Mouse (Mus musculus): ENCODE results near the gene Skor1.
A peak's percentile ranks its signal among the peaks of the same experiment; 100 is the strongest.

Gene Skor1

DNA sequence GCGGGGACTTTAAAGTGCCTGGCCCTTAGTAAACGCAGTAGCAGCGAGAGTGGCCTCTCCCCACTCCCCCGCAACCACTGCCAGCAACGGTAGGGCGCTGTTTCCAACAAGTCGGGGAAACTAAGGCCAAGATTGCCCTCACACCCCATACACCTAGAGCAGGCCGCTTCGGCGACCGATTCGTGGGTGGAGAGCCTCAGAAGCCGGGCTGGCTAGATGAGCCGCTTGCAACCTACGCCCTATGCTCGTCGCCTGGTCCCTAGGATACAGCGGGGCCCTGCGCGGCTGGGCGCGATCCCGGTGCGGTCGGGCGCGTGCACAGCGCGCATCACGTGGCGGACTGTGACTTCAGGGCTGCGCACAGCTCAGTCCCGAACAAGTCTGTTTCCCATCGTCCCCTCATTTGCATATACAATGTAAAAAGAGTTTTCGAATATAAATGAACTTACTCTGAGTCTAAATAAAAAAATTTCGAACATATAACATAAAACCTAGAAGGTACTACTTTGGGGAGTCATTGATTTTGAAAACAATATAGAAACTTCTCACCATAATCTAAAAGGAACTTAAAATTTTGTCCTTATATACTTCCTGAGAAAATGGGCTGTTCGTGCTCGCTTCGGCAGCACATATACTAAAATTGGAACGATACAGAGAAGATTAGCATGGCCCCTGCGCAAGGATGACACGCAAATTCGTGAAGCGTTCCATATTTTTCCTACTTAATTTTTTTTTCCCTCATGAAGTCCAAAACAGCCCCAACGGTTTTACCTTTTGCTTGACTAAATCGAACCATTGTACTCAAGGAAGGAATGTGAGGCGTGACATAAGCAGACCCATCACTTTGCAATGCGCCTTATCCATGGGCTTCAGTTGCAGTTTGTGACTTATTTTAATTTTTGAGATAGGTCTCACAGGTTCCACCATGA is 15.8 kb downstream of the Skor1 start:
- peak; percentile 90 for DNase-seq

DNA sequence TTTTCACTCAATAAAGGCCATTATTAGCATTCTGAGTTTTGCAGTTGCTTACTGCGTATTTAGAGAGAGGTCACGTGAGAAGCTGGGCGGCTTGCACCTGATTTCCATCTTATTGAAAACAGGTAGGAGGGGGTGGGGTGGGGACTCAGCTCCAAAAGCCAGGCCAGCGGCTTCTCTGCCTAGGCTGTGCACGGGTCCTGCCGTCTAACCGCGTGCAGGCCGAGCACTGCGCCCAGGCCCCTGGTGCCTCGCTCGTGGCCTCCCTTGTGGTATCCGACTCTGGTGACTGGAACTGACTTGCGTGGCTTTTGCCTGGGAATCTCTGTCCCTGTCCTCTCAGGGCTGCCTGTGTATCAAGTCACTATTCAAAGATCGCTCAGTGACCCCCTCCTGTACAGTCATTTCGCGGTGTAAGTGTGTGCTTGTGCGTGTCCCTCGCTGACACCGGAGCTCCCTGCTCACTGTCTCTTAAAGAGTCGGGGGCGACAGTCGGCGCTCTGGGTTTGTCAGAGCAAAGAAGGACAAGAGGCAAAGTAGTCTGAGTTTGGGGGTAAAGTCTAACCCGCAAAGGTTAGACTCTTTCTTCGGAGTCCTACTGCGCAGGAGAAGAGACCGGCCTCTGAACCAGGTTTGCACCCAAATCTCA is 16.7 kb downstream of the Skor1 start:
- no peak for DNase-seq

DNA sequence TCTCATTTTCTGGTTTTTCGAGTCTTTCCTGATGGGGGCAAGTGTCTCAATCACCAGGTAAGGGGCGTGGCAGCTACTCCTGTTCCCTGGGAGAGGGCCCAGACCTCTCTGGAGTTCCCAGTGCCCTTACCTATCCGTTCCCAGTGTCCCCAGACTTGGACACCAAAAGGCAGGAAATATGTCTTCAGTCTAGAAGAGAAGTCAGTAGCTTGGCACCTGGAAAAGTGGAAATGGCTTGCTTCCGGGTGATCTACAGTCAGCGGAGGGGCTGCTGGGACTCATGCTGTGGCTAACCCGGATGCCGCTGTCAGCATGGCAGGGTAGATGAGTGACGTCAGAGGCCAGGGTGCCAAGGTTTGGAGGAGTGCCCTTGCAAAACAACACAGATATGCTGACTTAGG is 19.1 kb downstream of the Skor1 start:
- DNase-seq = no peak

DNA sequence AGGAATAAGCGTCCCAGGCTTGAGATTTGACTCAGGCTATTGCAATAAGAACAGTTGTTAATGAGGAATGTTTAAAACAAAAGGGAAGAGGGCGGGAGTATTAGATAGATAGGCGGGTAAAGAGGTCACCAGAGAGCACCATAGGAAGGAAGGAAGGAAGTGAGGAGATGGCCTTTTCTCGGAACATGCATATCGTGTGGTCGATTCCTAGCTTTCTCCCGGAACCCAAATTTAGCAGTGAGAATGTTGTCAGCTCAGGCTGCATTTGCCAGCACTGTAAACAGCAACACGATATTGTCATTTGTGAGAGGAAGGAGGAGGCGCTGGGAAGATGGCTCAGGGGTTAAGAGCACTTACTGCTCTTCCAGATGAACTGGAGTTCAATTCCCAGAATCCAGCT is 24.2 kb downstream of the Skor1 start:
- no peak for DNase-seq

DNA sequence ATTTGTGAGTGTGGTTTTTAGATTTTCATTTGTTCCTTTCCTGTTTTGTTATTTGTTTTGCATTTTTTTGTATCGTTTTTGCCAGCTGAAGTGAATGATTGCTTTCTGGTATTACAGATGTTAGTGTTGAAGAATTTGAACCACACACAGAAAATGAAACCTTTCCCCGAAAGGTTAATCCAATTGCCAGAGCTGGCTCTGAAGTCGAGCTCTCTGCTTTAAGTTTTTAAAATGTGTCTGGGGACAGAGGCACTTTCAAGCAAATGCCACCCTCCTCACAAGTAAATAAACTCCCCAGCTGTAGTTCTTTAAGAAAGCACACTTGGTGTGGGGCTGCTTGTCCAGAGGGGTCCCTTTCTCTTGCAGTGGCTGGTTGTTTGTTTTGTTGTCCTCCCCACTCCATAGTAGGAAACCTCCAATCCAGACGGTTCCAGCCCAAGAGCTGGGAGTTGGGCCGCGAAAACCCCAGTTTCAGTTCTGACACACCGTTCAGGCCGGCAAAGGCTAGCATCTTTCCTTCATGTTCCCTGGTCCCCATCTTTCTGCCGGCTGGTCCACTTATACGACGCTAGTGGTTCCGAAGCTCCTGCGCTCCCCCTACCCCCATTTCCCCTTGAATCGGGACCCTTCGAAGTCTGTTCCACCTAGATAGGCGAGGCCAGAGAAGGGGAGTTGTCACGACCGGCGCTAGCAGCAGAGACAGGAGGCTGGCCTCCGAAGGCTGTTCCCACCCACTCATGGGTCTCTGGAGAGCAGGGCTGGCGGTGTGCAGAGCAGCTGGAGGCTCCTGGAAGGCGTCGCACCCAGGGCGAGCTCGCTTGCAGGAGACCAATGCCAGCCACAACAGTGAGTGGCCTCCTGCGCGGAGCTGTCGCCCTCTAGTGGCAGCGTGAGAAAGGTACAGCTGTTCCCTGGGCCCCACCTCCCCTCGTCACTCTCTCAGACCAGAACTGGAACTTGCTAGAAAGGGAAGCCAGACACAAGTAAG is 25.0 kb downstream of the Skor1 start:
- peak; percentile 89 for DNase-seq

DNA sequence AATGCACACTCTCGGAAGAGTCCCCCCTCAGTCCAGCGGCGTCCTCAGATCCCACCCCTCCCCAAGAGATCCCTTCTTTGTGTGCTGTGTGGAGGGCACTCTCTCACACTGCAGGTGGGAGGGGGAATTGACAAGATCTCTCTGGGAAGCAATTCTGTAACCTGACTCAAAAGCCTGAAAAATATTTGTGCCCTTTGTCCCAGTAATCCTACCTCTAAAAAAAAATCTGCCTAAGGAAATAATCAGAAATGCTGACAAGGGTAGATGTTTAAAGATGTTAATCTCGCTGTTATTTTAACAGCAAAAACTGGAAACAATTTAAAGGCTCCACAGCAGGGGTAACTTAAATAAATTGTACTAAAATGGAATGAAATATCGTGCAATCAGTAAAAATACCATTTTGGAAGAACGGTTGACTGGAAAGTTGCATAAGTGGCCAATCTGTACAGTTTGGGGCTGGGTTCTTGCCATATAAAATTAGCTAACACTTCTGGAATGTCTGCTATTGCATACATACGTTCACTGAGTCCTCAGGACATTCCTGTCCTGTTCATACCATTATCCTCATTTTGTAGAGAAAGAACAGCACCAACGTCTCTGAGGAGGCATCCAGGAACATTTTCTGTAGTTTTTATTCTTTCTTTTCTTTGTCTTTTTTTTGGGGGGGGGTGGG is 26.5 kb downstream of the Skor1 start:
- no peak for DNase-seq

DNA sequence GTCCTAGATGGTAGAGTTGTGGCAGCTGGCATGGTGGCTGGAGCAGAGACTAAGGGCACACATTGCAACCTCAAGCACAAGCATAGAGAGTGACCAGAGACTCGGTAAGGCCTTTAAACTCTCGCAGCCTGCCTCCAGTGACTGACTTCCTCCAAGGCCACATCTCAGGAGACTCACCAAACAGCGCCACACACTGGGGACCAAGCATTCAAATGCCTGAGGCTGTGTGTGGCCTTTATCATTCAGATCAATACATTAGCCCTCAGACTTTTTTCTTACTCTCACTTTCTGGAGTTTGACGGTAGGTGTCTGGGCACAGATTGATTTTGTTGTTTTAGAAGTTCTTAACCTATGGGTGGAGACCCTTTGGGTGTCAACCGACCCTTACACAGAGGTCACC is 30.4 kb downstream of the Skor1 start:
- no peak for DNase-seq

DNA sequence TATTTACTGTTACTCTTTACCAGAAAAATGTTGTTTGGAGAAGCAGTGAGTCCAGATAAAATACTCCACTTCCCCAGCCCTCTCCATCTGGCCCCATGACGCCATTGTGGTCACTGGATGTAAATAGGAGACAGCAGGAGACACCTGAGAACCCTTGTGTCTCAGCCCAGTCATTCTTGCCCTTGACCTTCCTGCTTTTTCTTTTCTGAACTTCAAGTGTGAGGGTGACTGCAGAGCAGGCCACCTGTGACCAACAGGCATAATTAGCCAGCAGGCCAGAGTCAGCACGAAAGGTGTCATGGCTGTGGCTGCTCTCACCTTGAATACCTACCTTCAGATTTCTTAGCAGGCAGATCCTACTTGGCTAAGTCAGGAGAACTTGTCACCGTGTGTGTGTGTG is 36.2 kb downstream of the Skor1 start:
- no peak for DNase-seq

DNA sequence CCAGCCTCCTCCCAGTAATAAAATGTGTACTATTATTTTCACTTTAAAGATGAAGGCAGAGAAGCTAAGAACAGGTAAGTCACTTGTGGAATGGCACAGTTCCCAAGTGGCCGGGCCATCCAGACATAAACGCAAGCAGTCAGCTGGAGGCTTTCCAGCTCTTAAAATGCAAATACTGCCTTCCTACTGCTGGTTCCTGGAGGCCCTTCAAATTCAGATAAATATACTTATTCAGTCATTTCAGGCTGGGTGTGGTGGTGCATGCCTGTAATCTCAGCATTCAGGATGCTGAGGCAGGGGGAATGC is 39.0 kb downstream of the Skor1 start:
- DNase-seq = no peak

DNA sequence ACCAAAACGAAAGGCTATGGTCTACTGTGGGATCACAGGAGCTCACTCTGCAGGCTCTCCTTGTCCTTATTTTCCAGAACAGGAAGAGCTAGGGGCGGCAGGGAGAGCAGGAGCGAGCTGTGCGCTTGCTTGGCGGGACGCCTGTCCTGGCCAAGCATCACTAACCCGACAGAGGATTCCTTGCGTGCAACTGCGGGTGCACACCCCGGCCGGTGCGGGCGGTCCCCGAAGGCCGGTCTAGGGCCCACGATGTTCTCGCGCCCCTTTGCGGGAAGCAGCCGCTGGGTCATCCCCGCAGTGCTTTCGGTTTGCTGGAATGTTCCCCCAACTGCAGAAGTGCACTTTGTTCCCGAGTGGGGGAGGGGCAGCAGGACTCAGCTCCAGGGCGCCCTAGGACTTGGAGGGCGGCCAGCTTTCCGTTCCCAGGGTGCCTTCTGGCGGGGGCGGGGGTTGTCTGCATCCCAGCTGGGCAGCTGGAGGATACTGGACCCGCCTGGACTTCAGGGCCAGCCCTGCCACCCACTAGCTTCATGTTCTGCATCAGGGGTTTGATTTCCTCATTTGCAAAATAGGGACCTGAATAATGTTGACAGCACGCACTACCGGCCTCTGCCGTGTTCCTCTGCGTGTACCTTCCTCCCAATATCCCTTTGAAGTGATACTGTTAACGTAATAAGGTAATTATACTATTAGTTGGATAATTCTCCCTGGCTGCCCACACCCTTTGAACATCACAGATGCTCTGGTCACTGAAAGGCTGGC is 39.6 kb downstream of the Skor1 start:
- DNase-seq = peak; percentile 92

DNA sequence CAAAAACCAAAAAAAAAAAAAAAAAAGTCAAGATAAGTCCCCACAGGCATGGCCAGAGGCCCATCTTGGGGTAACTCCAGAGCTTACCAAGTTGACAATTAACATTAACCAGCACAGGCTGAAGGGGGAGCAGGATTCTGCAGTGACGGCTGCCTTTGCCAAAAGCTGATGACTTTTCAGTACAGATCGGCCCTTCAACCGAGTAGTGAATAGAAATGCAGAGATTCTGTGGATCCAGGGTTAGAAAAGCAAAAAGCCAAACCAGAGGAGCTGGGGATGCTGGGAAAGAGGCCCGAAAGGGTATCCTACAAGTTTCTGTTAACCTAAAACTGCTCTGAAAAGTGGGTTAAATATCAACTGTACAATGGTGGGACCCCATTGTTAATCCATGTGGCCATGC is 40.2 kb downstream of the Skor1 start:
- no peak for DNase-seq

DNA sequence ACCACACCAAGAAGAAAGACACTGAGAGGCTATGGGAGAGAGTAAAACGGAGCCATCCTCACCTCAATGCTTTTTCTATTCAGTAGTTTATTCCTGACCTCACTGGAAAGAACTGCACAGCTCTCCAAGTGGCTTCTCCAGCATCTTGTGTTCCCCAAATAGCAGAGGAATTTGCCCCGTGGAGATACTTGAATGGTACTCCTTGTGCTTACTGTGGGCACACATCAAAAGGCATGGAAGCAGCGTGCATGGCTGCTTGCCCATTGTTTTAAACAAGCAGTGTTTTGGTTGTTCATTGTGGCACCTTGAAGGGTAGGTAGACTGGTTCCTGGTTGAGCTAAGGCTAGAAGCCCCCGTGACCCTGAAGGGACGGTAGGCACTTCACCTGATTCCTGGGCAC is 48.1 kb downstream of the Skor1 start:
- no peak for DNase-seq

DNA sequence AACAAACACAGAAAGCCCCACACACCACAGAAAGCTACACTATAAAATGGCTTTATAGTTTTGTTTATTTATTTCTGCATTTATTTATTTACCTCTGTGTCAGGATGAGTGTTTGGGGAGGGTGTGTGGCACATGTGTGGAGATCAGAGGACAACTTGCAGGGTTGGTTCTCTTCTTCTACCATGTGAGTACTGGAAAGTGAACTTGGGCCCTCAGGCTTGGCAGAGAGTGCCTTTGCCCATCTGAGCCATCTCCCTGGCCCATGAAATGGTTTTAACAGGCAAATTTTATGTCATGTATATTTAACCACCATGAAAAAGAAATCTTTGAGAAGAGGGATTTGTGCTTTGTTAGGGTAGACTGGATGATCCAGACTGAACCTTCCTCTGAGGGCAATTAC is 48.9 kb downstream of the Skor1 start:
- DNase-seq = no peak

DNA sequence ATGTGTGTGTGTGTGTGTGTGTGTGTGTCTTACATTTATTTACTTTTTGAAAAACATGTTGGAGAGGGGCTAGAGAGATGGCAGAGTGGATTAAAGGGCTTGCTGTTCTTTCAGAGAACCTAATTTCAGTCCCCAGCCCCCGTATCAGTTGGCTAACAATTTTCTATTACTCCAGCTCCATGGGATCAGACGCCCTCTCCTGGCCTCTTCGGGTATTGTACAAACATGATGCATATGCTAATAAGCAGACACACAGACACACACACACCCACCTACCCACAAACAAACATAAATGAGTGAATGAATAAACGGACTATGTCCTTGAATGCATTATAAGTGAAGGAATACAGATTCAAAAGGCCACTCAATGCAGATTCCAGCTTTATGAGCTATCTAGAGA is 49.4 kb downstream of the Skor1 start:
- no peak for DNase-seq

DNA sequence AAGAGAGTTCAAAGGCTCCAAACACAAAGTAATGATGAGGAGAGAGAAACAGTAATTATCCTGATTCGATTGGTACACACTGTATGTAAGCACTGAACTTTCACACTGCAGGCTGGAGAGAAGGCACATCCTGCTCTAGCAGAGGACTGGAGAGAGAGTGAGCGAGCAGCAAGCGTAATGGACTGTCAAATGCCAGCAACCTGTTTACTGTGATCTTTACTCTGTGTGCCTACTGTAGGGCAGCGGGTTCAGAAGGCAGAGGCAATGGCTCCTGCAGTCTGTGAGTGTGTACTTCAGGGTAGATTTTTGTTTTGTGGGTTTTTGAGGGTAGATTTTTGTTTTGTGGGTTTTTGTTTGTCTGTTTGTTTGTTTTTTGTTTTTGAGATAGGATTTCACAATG is 49.9 kb downstream of the Skor1 start:
- DNase-seq = no peak

DNA sequence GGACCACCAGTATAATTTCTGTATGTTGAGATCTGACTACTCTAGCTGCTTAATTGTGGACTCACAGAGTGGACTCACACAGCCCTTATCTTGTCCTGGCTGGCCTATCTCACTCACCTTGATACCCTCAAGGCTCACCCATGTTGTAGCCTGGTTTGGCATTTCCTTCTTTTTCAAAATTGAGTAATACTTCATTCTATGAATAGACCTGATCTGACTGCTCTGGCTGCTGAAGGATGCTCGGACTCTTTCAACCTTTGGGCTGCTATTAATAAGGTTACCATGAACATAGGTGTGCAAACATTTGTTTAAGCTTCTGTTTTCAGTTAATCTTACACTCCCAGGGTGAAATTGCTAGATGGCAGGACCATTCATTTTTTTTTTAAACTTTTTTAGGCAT is 51.6 kb downstream of the Skor1 start:
- DNase-seq = no peak

DNA sequence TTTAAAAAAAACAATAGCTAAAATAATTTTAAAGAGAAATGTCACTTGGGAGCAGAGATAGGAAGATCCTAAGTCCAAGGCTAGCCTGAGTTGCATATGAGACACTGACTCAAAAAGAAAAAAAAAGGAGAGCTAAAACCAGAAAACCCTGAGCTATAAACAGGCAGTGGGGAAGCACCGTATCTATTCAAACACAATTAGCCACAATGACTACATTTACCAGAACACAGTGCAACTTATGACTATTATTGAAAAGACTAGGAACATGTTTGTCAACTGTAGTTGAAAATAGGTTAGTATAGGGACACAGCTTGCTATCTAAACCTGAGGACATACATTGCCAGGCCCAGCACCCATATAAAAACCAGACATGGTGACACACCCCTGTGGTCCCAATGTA is 54.7 kb downstream of the Skor1 start:
- no peak for DNase-seq

DNA sequence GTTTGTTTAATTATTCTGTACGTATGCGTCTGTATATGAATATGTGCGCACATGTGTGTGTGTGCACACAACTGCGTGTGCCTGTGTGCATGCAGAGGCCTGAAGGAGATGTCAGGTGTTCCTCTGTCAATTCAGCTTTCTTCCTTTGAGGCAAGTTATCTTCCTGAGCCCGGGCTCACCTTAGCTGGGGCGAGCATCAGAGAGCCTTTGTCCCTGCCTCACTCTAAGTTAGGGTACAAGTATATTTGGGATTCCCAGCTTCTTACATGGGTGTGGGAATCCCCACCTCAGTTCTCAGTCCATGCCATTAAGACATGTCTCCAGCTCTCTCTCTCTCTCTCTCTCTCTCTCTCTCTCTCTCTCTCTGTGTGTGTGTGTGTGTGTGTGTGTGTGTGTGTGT is 56.2 kb downstream of the Skor1 start:
- no peak for DNase-seq

DNA sequence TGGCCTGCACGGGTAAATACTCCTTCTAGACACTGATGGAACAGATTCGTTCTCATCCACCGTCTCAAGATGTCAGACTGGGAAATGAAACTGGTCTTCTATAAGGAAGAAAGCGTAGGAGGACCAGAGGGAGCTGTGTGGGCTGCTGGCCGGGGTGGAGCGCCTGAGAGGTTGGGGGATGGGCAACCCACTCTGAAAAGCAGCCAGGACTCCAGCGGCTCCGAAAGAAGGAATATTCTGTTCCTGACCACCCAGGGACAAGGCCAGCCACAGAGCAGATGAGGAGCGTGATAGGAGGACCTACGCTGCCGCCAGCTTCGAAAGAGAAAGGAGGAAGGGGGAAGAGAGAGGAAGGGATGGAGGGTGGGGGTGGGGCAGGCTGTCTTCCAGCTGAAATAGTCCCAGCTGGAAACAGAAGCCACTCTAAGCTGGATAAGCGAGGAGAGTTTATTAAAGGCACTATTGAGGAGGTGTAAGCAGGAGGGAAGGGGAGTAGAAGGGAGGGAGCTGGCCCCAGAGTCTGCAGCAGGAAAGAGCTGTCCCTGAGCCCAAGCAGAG is 56.7 kb downstream of the Skor1 start:
- DNase-seq = peak; percentile 81

DNA sequence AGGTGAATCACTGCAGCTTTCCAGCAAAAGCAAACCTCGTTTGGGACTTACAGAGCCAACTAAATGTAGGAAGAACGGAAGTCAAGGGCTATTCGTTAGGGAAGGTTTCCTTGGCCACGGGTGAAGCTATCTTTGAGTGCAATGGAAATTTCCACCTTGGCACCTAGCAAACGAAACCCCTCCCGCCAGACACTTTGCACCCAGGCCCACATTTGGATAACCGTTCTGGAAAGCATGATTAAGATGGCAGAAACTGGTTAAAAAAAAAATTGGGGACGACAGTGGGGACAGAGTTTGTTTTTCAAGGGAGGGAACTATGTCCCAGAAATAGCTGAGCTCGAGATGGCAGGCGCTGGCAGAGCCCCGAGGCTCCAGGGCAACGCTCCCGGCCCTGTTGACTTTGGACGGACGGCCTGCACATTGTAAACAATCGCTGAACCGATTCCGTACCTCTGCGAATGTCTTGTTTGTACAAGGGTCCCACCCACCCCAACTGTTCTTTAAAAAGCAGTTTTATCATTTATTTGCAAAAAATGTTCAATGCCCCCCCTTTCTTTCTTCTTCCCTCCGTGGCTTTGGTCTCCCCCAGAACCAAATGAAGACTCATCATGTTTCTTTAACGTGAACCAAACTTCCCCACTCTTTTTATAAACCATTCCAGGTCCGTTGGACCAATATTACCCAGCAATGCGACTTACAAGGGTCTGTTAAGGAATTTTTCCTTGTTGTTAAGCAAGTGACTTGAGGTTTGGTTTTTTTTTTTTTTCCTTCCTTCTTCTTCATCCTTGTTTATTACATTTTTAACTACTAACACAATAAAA is 57.5 kb downstream of the Skor1 start:
- DNase-seq = no peak

DNA sequence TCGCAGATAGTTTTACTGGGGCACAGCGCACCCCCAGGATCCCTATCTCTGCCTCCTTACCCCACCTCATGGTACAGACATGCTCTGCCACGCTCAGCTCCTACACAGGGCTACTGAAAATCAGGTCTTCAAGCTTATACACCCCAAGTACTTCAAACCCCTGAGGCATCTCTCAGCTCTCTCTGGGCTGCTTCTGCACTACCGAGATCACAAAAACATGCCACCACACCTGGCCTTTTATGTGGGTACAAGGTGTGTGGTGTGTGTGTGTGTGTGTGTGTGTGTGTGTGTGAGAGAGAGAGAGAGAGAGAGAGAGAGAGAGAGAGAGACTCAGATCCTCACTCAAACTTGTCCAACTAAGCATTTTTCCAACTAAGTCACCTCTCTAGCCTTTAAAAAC is 59.6 kb downstream of the Skor1 start:
- no peak for DNase-seq
